Mouse (Mus musculus) forebrain, embryonic 15.5 days (tissue): ENCODE measurements around the gene Slc52a3. TPM values are rescaled to one million over a fixed set of nuclear protein-coding genes. Genes with fewer than 3 reads are reported as not detected.
A peak's percentile ranks its signal among the peaks of the same experiment; 100 is the strongest.

ENCODE experiments used
- ATAC-seq: fragments of 200-750 bp; cut with Nextera tagmentation; replicated peaks from 2 replicates; pipeline ENCODE4 v1.8.0; 2017; ENCODE audit warnings: mild to moderate bottlenecking, moderate TSS enrichment, moderate library complexity
- H3K27ac ChIP-seq: fragments of 300-500 bp; sonication (generic); replicated peaks from 2 replicates; pipeline ENCODE4 v1.5.1; 2015; ENCODE audit warnings: mild to moderate bottlenecking, inconsistent platforms
- H3K27me3 ChIP-seq: fragments of 300-500 bp; sonication (generic); 2 replicates; pipeline ENCODE4 v1.6.1; 2015; ENCODE audit warnings: inconsistent platforms
- H3K36me3 ChIP-seq: fragments of 300-500 bp; sonication (generic); 2 replicates; pipeline ENCODE4 v1.6.1; 2015; ENCODE audit warnings: mild to moderate bottlenecking, inconsistent platforms
- H3K4me1 ChIP-seq: fragments of 300-500 bp; sonication (generic); 2 replicates; pipeline ENCODE4 v1.6.1; 2015; ENCODE audit warnings: inconsistent platforms
- H3K4me2 ChIP-seq: fragments of 300-500 bp; sonication (generic); replicated peaks from 2 replicates; pipeline ENCODE4 v1.6.1; 2015; ENCODE audit warnings: mild to moderate bottlenecking, inconsistent platforms
- H3K4me3 ChIP-seq: fragments of 300-500 bp; sonication (generic); 2 replicates; pipeline ENCODE4 v1.5.1; 2015; ENCODE audit warnings: mild to moderate bottlenecking, inconsistent platforms
- H3K9ac ChIP-seq: fragments of 300-500 bp; sonication (generic); replicated peaks from 2 replicates; pipeline ENCODE4 v1.6.1; 2015; ENCODE audit warnings: mild to moderate bottlenecking, inconsistent platforms
- H3K9me3 ChIP-seq: fragments of 300-500 bp; sonication (generic); 2 replicates; pipeline ENCODE4 v1.6.1; 2016; ENCODE audit warnings: inconsistent platforms
- WGBS: fragments of 180-500 bp; shearing (Covaris S2); methylation state at CpG from one replicate; pipeline ENCODE4 v1.1.7; 2015; ENCODE audit warnings: mixed read lengths; 5-methylcytosine and 5-hydroxymethylcytosine counted together
- polyA plus RNA-seq: library from polyadenylated mRNA; unstranded; fragments of >200 nt; fragmentation: Nextera tagmentation; extraction: Ambion mirVana; gene quantifications from 2 replicates; pipeline ENCODE4 v1.2.1, GENCODE M21; 2015

Slc52a3 gene
- polyA plus RNA-seq, 1 experiment from 2014 or later: 0.84 TPM

GRCm38 (mm10) chr2:152030986-152031385 is 34.7 kb downstream of the Slc52a3 start:
- Histone ChIP-seq H3K4me3 (no peak overlapping the region), H3K9ac (no peak overlapping the region), H3K4me1 (peaks cover 5% of the 10 kb centered on the region; the same call in 1 of the 2 replicates), H3K27me3 (no peaks in the 10 kb centered on the region), H3K27ac (no peak overlapping the region), H3K9me3 (no peaks in the 10 kb centered on the region), H3K4me2 (no peak overlapping the region), H3K36me3 (no peaks in the 10 kb centered on the region)
- WGBS: 84% methylated on average over 5 of the region's 5 CpGs
- ATAC-seq: no peak

- Histone ChIP-seq H3K27ac (no peak overlapping the region), H3K9ac (no peak overlapping the region), H3K36me3 (no peaks in the 10 kb centered on the region), H3K4me2 (no peak overlapping the region), H3K27me3 (no peaks in the 10 kb centered on the region), H3K9me3 (no peaks in the 10 kb centered on the region), H3K4me1 (no peaks in the 10 kb centered on the region), H3K4me3 (no peak overlapping the region)
- no peak for ATAC-seq
Measured at GRCm38 (mm10) chr2:152040101-152040500, 43.8 kb downstream of the Slc52a3 start.

DNA sequence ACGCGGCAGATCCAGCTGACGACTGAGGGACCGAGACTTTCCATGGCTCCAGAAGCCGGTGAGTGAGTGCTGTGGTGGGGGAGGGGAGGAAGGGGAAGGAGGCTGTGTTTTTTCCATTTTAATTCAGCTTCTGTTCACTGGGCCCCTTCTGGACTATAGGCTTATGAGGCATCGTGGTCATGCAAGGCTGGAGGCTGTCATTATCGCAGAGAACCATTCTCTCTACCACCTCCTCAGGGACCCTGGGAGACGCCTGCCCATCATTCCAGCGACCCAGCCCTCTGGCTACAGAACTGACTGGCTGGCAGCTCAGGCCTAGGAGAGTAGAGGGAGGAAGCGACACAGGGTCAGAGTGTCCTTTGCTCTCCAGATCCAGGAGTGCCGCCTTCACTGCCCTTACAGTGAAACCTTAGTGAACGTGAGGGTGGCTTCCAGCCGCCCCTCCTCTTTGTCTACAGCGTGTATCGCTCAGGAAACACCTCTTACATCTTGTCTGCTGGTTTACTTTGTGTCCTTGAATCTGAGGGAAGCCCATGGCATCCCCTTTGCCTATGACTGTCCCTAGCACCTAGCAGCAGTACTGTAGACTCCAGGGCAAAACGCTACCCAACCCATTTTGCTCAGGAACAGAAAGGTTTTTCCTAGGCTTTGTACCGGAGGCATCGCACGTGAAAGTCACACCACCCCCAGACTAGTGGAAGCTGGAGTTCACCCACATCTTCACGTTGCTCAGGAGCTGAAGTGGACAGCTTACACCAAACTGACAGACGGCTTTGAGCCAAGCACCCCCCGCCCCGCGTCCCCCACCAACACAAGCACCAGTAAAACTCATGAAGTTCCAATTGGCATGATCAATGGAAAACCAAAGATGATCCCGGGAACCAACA is 51.0 kb downstream of the Slc52a3 start:
- WGBS: 4% methylated on average over 25 of the region's 25 CpGs
- H3K27me3 ChIP-seq: no peaks in the 10 kb centered on the region
- peak overlapping the region; percentile 3; the same call in 1 of the 2 replicates for H3K9ac ChIP-seq
- H3K9me3 ChIP-seq: no peaks in the 10 kb centered on the region
- no peak overlapping the region for H3K4me3 ChIP-seq
- H3K27ac ChIP-seq: peak overlapping the region; percentile 98
- H3K4me1 ChIP-seq: peaks cover 56% of the 10 kb centered on the region
- peak overlapping the region; percentile 95 for H3K4me2 ChIP-seq
- ATAC-seq: no peak
- no peaks in the 10 kb centered on the region for H3K36me3 ChIP-seq

DNA sequence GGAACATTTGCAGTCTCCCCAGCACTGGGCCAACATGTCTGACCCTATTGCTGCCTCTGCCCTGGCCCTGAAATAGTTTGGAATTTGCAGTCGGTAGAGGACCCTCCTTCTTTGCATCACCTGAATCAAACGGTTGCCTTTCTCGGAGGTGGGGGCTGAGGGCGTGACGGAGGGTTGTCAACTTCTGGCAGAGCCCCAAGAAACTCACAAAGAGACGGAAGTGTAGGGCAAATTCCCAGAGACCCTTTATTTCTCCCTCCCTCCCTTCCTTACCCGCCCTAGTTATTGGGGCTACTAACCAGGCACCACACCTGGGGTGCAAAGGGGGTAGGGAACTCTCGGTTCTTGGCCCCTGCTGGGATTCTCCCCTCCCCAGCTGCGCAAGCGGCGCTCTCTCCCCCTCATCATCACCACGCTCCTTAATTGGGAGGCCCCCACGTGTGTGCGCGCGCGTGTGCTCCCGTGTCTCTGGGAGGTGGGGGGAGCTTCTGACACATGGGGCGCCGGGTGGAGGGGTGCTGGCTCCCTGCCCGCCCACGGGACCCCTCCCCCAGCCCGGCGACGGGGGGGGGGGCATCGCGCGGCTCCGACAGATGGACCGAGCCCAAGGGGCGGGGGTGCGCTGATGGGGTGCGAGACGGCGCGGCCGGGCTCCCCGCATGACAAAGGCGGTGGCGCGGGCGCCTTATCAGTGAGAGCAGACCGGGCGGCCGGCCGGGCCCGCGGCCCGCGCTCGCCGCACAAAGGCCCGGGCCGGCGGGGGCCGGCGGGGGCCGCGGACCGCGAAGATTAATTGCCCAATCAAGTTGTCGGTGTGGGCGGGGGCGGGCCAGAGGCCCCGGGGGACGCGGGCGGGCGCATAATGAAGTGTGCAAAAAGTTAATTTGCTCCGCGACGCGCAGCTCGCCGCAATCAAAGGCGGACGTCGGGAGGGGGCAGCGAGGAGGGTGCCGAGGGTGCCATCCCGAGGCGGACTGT is 52.0 kb downstream of the Slc52a3 start:
- under 1% methylated on average over 76 of the region's 82 CpGs for WGBS

DNA sequence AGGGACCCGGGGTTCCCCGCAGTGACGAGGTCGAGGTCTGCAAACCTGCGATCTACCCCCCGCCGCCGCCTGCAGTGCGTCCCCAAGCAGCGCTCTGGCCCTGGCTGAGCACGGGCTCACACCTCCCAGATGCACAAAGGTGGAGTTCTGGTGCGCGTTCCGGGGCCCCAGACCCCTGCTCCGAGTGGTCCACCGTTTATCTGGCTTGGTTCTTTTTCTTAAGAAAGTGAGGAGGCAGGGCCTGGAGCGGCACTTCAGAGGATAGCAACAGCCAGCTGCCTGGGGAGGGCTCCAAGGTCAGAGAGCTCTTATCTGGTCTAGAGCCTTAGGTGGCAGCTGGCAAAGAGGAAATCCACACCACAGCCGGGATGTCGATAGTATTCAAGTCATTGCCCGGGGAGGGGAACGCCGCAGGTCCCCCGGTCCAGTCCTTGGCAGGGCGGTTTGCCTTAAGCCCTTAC is 52.7 kb downstream of the Slc52a3 start:
- peaks cover 58% of the 10 kb centered on the region for H3K4me1 ChIP-seq
- H3K4me3 ChIP-seq: peak overlapping the region; percentile 48
- H3K27me3 ChIP-seq: no peaks in the 10 kb centered on the region
- peak overlapping the region; percentile 98 for H3K27ac ChIP-seq
- no peaks in the 10 kb centered on the region for H3K9me3 ChIP-seq
- H3K9ac ChIP-seq: peak overlapping the region; percentile 75
- WGBS: under 1% methylated on average over 24 of the region's 24 CpGs
- peak overlapping the region; percentile 95 for H3K4me2 ChIP-seq
- peak; percentile 20 for ATAC-seq
- H3K36me3 ChIP-seq: no peaks in the 10 kb centered on the region

More for the DNA sequence above, 52.0 kb downstream of the Slc52a3 start:
- peak; percentile 66 for ATAC-seq
- Histone ChIP-seq H3K27me3 (no peaks in the 10 kb centered on the region), H3K36me3 (no peaks in the 10 kb centered on the region), H3K27ac (peak overlapping the region; percentile 98), H3K4me2 (peak overlapping the region; percentile 95), H3K9ac (peak overlapping the region; percentile 75), H3K4me3 (peak overlapping the region; percentile 48), H3K4me1 (peaks cover 58% of the 10 kb centered on the region), H3K9me3 (no peaks in the 10 kb centered on the region)

DNA sequence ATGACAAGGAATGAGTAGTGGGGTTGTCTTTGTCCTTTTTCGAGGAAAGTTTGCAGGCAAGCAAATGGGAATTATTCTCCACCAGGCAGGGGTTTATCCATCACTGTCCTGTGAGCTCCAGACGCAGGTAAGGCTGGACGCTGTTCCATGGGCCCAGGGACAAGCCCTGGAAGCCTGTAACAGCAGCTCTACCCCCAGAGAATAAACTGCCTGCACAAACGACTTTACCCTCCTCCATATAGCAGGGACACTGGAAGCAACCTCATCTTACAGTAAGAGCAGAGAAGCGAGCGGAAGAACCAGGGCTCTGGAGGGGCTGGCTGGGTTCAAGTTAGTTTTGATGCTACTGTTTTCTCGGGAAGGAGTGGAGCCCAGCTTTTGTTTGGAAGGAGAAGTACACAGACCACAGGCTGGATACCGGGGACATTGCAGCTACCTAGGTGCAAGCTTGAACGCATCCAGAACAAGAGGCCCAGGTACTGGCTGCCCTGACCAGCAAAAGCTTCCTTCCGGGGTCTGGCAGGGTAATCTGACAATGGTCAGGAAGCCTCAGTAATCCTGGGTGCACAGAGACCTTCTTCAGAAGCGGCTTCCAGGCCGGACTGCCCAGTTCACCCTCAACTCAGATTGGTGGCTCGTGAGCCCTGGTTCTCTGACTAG is 53.4 kb downstream of the Slc52a3 start:
- peaks cover 58% of the 10 kb centered on the region for H3K4me1 ChIP-seq
- ATAC-seq: no peak; the same call in 1 of the 2 replicates
- H3K4me3 ChIP-seq: peak overlapping the region; percentile 48
- 6% methylated on average over 13 of the region's 13 CpGs for WGBS
- H3K27me3 ChIP-seq: no peaks in the 10 kb centered on the region
- peak overlapping the region; percentile 98 for H3K27ac ChIP-seq
- H3K36me3 ChIP-seq: no peaks in the 10 kb centered on the region
- H3K4me2 ChIP-seq: peak overlapping the region; percentile 95
- H3K9ac ChIP-seq: peak overlapping the region; percentile 75
- no peaks in the 10 kb centered on the region for H3K9me3 ChIP-seq

DNA sequence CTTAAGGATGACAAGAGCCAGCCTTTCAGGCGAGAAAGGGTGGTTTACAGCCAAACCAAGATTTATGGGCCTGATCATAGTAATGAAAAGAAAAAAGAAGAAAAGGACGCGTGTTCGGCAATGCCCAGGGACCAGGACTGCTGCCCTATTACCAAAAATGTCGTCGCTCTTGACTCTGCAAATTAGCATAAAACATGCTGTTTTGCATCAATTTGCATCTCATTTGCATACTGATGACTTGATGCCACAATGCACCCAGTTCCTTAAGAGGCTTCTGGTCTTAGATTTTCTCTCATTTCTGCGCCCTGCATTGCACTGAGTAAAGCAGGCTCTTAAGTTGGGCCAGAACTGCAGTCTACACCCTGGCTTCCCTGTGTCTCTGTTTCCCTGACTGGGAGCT is 54.0 kb downstream of the Slc52a3 start:
- Histone ChIP-seq H3K27ac (peak overlapping the region; percentile 98), H3K4me2 (peak overlapping the region; percentile 95), H3K9ac (peak overlapping the region; percentile 75), H3K36me3 (no peaks in the 10 kb centered on the region), H3K4me1 (peaks cover 58% of the 10 kb centered on the region), H3K27me3 (no peaks in the 10 kb centered on the region), H3K9me3 (no peaks in the 10 kb centered on the region), H3K4me3 (peak overlapping the region; percentile 48)
- 3% methylated on average over 7 of the region's 7 CpGs for WGBS
- ATAC-seq: peak; percentile 79

DNA sequence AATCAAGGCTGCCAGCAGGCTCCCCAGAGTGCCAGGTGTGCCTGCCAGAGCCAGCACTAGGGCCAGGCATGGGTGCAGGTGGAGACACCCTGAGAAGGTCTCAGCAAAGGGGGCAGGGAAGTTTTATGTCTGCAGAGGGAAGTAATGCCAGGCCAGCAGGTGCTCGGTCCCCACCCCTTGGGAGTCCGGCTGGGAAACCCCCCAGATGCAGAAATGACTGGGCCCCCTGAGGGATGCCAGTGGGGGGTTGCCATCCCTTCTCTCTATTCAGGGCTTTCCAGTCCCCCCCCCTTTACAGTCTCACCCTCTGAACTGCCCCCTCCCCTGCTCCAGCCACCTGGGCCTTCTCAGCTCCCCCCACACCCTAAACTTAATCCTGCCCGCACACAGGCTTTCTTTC is 55.7 kb downstream of the Slc52a3 start:
- ATAC-seq: no peak
- peaks cover 65% of the 10 kb centered on the region for H3K4me1 ChIP-seq
- no peak overlapping the region for H3K9ac ChIP-seq

GRCm38 (mm10) chr2:152055406-152055805 is 59.1 kb downstream of the Slc52a3 start:
- 0 out of 2 replicates have a peak, but pooled peaks have one; percentile 11 for ATAC-seq

More for the DNA sequence above, 55.7 kb downstream of the Slc52a3 start:
- peak overlapping the region; percentile 98 for H3K27ac ChIP-seq
- no peaks in the 10 kb centered on the region for H3K36me3 ChIP-seq
- H3K4me2 ChIP-seq: no peak overlapping the region
- H3K27me3 ChIP-seq: no peaks in the 10 kb centered on the region
- H3K4me3 ChIP-seq: no peak overlapping the region
- WGBS: 62% methylated on average over 3 of the region's 3 CpGs
- H3K9me3 ChIP-seq: no peaks in the 10 kb centered on the region

DNA sequence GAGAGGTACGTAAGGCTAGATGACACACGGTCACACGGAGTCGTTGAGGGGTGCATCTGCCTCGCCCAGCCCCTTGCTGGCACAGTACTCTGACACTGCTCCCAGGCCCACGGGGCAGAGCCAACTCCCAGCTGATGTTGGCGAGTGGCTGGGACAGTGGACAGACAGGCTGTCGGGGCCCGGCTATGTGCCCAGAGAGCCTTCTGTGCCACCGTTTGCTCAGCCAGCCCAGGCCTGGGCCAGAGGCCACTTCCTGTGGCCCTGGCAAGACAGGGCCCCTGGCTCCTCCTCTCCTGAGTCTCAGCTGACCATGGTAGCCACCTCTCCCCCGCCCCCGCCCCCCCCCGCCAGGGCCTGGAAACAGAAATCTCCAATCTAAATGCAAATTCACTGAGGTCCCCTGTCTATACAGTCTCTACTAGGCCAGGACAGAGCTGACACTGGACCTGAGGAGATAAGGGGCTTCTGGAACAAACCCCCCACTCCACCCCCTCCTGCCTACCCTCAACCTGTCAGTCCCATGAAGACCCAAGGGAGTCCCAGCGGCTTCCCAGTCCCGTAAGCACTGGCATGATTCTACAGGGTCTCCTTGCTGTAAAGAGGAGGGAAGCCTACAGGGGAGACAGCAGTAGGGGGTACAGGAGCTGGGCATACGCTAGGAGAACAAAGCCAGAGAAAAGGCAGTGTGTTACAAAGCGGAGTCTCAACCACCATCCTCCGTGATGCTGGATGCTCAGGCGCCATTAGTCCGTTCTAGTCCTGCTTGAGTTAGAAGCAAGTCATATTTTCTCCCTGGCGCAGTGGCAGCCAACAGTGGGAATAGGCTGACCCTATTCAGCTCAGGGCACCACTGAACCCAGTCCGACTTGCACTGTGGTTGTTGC is 60.3 kb downstream of the Slc52a3 start:
- no peaks in the 10 kb centered on the region for H3K9me3 ChIP-seq
- H3K27ac ChIP-seq: peak overlapping the region; percentile 35
- H3K4me1 ChIP-seq: peaks cover 25% of the 10 kb centered on the region
- no peaks in the 10 kb centered on the region for H3K27me3 ChIP-seq
- H3K4me3 ChIP-seq: no peak overlapping the region
- no peak overlapping the region for H3K9ac ChIP-seq
- 53% methylated on average over 22 of the region's 22 CpGs for WGBS
- H3K36me3 ChIP-seq: no peaks in the 10 kb centered on the region
- H3K4me2 ChIP-seq: no peak overlapping the region
- peak; percentile 36 for ATAC-seq

More at GRCm38 (mm10) chr2:152055406-152055805, 59.1 kb downstream of the Slc52a3 start:
- no peak overlapping the region for H3K9ac ChIP-seq
- H3K27me3 ChIP-seq: no peaks in the 10 kb centered on the region
- H3K4me1 ChIP-seq: peaks cover 34% of the 10 kb centered on the region
- 63% methylated on average over 1 of the region's 1 CpGs for WGBS
- H3K27ac ChIP-seq: peak overlapping the region; percentile 35; the same call in 1 of the 2 replicates
- no peak overlapping the region for H3K4me2 ChIP-seq
- H3K36me3 ChIP-seq: no peaks in the 10 kb centered on the region
- no peaks in the 10 kb centered on the region for H3K9me3 ChIP-seq
- no peak overlapping the region for H3K4me3 ChIP-seq

- WGBS: 70% methylated on average over 9 of the region's 9 CpGs
- no peaks in the 10 kb centered on the region for H3K9me3 ChIP-seq
- H3K9ac ChIP-seq: no peak overlapping the region
- peak overlapping the region; percentile 20; the same call in 1 of the 2 replicates for H3K27ac ChIP-seq
- no peaks in the 10 kb centered on the region for H3K36me3 ChIP-seq
- H3K27me3 ChIP-seq: no peaks in the 10 kb centered on the region
- H3K4me3 ChIP-seq: no peak overlapping the region
- no peak for ATAC-seq
- H3K4me1 ChIP-seq: peaks cover 19% of the 10 kb centered on the region
- no peak overlapping the region for H3K4me2 ChIP-seq
Measured at GRCm38 (mm10) chr2:152057252-152057563, 60.9 kb downstream of the Slc52a3 start.
